Mouse (Mus musculus) kidney, postnatal 36 days (tissue): ENCODE results near the gene Rac2.

ENCODE experiments used
- DNase-seq, 2 experiments: peaks; one replicate each; pipeline ENCODE4 v3.0.0; 2021 to 2022; ENCODE audit warnings: mixed read lengths in 2 of 2

Gene Rac2

GRCm38 (mm10) chr15:78520112-78520715, 52.4 kb downstream of the Rac2 start:
- DNase-seq, result peak; percentile 54 to 77

- DNase-seq, result no peak
Measured at GRCm38 (mm10) chr15:78518221-78518620, 54.4 kb downstream of the Rac2 start.

- DNase-seq, result peak in 1 of 2 experiments; percentile 37
Measured at GRCm38 (mm10) chr15:78515759-78516158, 56.8 kb downstream of the Rac2 start.

- DNase-seq, result peak; percentile 73 to 89
Measured at GRCm38 (mm10) chr15:78514393-78515146, 58.0 kb downstream of the Rac2 start.

GRCm38 (mm10) chr15:78513019-78513418, 59.6 kb downstream of the Rac2 start:
- DNase-seq, result no peak

GRCm38 (mm10) chr15:78511951-78512350, 60.6 kb downstream of the Rac2 start:
- DNase-seq, result no peak

GRCm38 (mm10) chr15:78510736-78511135, 61.8 kb downstream of the Rac2 start:
- no peak for DNase-seq

GRCm38 (mm10) chr15:78510121-78510576, 62.4 kb downstream of the Rac2 start:
- DNase-seq, result no peak

GRCm38 (mm10) chr15:78509297-78509899, 63.2 kb downstream of the Rac2 start:
- DNase-seq, result no peak
